Mouse (Mus musculus) heart, adult 8-10 months (tissue): ENCODE measurements around the gene Tapbp. TPM values are rescaled to one million over a fixed set of nuclear protein-coding genes. Genes with fewer than 3 reads are reported as not detected.
A peak's percentile ranks its signal among the peaks of the same experiment; 100 is the strongest.
"Not testable (repeated sequence)": the region's sequence is repeated elsewhere in the genome, so short reads cannot be mapped to it uniquely, and the experiment has no call there.

Experiments used
- DNase-seq: peaks from one replicate; pipeline ENCODE4 v3.0.0; 2022; ENCODE audit warnings: low spot score
- total RNA-seq, 4 experiments: library from RNA; stranded (reverse); gene quantifications; 2 replicates each; pipeline ENCODE4 v1.2.4; 2022

Tapbp gene
- total RNA-seq, 4 experiments from 2014 or later = 96.8 to 113 (median 105) TPM

GRCm38 (mm10) chr17:33903911-33904651 is 11.6 kb upstream of the Tapbp start:
- not testable (repeated sequence) for DNase-seq

- DNase-seq = not testable (repeated sequence)
These were observed 10.9 kb upstream of the Tapbp start, which contains the start of gene Platr17 for GRCm38 (mm10) chr17:33904835-33905234. Gene Platr17, plus strand, starts transcription at chr17:33905135.

- no peak for DNase-seq
These were observed 7.2 kb upstream of the Tapbp start for GRCm38 (mm10) chr17:33908331-33909076.

- DNase-seq = peak; percentile 98
These were observed 6.4 kb upstream of the Tapbp start, which contains the start of gene Daxx for GRCm38 (mm10) chr17:33909077-33909868. Gene Daxx, plus strand, starts transcription at chr17:33909414.

- DNase-seq = peak; percentile 68
These were observed 5.8 kb upstream of the Tapbp start for GRCm38 (mm10) chr17:33909869-33910250.

- no peak for DNase-seq
These were observed 5.2 kb upstream of the Tapbp start for GRCm38 (mm10) chr17:33910346-33911051.

GRCm38 (mm10) chr17:33911052-33911812 is 4.5 kb upstream of the Tapbp start:
- no peak for DNase-seq

- DNase-seq = no peak
These were observed 3.8 kb upstream of the Tapbp start for GRCm38 (mm10) chr17:33911813-33912414.

- DNase-seq = no peak
These were observed 2.4 kb upstream of the Tapbp start for GRCm38 (mm10) chr17:33913264-33913663.

- DNase-seq = no peak
These were observed 1.8 kb upstream of the Tapbp start for GRCm38 (mm10) chr17:33913905-33914304.

GRCm38 (mm10) chr17:33914969-33915391 is 719 bp upstream of the Tapbp start:
- DNase-seq = no peak

GRCm38 (mm10) chr17:33916294-33916693 is 595 bp downstream of the Tapbp start:
- no peak for DNase-seq

GRCm38 (mm10) chr17:33916847-33917655 is 1.4 kb downstream of the Tapbp start:
- no peak for DNase-seq

GRCm38 (mm10) chr17:33917656-33918292 is 2.1 kb downstream of the Tapbp start:
- no peak for DNase-seq

- DNase-seq = peak; percentile 44
These were observed 2.8 kb downstream of the Tapbp start for GRCm38 (mm10) chr17:33918293-33919203.

- peak; percentile 86 for DNase-seq
These were observed 3.9 kb downstream of the Tapbp start for GRCm38 (mm10) chr17:33919351-33920281.
